Mouse (Mus musculus) layer of hippocampus, adult 11-12 months (tissue): ENCODE measurements around the gene Tmem135.

ENCODE experiments used
- DNase-seq: peaks from one replicate; pipeline ENCODE4 v3.0.0; 2022; ENCODE audit warnings: low spot score

The Tmem135 gene

DNA sequence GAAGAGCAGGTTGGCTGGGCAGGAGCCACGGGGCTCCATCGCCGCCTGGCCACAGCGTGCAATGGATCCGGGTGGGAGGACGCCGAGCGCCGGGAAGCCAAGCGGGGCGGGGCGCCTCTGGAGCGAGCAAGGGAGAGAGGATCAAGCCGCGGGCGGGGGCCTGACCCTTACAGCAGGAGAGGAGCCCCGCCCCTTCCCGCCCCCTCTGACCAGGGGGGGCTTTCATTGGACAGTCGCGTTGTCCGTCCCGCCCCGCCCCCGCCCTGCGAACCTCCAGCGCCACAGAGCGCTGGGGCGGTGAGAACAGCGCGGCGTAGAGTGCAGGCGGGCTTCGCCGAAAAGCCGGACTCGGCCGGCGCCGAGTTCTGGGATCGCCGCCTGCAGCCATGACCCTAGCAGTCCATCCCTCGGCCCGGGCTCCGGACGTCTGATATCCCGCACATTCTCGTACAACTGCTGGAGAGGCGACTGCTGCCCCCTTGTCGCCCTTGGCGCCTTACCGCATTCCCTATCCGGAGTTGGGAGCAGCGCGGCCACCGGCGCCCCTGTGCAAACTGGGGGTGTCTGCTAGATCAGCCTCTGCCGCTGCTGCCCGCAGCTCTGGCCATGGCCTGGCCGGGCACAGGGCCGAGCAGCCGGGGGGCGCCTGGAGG is at the start of gene Tmem135, which contains the start of gene Fzd4:
Gene Tmem135, minus strand, starts transcription at position 142 of the 653 bp plus-strand sequence.
Gene Fzd4, plus strand, starts transcription at position 275 of the 653 bp plus-strand sequence.
- DNase-seq: peak; percentile 93

DNA sequence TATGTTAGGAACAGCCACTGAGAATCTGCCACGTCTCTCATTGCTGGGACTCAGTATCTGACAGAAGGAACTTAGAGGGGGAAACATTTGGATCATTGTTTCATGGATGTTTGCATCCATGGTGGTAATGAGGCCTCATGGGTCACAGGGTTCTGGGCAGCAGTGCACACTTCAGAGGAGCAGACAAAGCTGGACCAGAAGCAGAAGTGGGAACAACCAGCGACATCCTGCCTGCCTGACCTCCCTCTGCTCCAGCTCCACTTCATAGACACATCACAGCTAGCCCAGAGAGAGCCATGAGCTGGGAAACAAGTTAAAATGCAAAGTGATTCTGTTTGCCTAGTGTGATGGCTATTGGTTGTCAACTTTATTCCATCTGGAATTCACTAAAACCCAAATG is 46.3 kb upstream of the Tmem135 start:
- DNase-seq: no peak

DNA sequence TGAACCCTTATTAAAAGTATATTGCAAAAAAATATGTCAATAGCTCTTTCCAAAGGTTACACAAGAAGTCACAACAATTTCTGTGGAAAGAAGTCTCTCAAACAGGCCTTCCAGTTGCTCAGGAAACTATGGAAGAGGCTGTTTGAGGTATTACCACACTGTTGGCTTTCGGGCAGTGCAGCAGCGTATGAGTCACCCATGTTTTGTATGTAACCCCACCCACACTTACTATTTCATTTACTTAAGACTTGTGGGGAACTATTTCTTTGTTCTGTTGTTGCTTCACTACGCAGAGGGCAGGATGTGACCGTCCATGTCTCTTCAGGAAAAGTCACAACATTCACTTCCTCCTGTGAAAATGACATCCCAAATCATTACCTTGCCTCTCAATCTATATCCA is 41.1 kb upstream of the Tmem135 start:
- DNase-seq: no peak

DNA sequence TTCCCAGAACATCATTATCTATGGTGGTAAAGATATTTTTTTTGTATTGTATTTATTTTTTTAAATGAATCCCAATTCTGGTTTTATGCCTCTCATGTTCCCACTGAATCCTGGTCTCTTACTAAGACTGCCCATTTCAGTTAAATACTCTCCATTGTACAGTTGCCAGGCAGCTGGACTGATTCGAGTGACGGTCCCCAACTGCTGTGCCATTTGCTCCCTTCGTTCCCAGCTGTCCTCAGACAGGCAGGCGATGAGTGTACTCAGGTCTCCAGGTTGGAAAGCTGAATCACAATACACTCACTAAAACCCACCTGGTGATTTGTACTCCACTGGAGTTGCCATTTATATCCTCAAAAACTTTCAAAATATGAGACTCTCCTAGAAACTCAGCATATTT is 38.2 kb upstream of the Tmem135 start:
- no peak for DNase-seq

DNA sequence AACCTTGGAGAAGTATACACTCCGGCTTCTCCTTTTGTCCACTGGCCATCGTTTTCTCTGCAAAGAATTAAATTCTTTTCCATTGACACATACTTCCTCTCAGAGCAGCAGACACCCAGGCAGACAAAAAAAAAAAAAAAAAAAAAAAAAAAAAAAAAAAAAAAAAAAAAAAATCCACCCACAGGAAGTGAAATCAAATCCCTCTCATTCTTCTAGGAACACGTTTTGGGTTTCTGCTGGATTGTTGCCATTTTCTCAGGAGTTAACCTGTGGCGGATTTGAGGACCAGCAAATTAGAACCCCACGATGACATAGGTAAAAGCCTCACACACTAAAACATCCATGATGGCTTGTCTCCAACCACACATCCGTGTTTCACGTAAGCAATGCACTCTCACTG is 37.3 kb upstream of the Tmem135 start:
- no peak for DNase-seq

DNA sequence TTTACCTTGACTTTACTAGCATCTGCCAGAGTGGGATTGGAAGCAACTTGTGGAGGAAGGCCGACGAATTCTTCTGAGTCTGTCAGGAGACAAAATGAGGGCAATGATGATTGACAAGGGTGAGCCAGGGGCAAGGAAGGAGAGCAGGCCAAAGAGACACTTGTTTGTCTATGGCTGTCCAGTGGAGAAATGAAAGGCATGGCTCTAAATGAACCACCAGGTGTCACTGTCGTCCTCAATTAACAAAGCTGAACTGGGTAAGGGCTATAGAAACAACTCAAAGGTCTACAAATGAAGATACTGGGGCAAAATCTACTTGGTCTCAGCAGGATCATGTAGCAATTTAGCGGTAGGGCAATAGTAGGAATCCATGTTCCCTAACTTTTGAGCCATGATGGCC is 33.6 kb upstream of the Tmem135 start:
- DNase-seq: peak; percentile 63

DNA sequence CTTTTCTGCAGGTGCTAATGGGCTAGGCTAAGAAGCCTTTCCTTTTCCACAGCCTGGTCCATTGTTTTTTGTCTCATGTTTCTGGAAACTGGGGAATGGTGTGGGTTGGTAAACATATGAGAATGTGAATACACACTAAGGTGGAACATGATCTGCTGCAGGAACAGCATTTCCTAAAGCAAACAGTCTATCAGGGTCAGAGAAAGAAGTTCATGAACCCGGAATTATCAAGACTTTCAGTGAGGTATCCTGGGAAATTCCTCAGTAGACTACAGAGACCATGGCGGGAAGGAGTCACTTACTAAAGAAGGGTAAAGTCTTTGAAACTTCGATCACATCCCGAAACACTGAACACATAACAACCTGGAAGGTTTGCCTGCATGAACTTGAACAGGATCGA is 32.4 kb upstream of the Tmem135 start:
- DNase-seq: no peak

DNA sequence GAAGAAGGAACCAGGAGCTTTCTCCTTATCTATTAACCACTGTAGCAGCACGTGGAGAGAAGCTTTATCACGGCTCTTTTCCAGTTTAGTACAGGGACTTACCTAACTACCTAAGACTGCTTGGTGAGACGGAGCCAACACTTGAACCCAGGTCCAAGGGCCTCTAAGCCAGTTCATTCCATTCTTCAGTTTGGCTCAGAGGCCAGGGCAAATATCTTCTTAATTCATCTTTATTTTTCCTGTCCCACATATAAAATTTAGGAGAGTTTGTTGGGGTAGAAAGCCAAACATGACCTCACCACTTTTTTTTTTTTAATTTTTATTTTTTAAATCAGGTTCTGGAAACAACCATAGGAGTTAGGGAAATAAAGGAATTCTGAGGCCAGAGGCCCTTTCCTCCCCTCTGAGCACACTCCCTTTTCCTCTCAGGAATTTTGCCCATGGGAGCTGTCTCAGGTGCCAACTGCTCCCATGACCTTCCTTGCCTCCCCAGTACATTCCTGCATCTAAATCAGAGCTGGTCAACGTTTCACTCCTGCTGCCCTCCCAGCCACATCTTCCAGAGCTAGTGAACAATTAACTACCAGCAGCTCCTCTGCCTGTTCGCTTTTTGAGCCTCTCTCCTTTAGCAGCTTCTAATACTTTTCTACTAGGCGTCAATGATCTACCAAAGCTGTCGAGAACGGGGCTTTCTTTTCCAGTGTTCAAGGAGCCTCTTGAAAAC is 30.0 kb upstream of the Tmem135 start:
- DNase-seq: no peak

DNA sequence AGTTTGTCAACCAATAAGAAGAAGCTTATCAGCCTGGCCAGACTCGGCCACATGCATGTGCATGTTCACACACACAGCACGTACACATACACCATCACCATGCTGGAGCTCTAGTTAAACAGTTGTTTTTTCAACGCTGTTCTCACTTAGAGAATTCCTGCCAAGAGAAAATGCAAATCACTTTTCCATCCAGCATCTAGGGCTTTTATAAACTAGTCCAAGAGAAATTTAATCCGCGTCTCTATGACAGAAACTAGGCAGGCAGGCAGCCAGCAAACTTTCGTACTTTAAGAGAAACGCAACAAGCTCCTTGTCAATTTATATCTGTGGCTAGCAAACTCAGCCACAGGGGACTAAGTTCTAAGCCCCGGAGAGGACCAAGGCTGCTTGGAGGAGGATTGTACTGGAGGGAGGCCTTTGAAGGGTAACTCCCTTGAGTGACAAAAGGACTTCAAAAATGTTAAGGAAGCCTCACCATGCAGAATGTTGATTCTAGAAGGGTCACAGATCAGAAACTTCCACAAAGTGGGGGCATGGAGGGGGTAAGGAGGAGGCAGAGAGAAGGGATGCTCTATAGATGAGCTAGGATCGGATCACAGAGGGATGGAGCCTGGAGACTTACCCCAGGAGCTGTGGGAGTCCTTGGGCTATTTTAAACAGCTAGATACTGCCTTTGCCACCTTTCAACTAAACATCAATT is 29.3 kb upstream of the Tmem135 start:
- DNase-seq: no peak

DNA sequence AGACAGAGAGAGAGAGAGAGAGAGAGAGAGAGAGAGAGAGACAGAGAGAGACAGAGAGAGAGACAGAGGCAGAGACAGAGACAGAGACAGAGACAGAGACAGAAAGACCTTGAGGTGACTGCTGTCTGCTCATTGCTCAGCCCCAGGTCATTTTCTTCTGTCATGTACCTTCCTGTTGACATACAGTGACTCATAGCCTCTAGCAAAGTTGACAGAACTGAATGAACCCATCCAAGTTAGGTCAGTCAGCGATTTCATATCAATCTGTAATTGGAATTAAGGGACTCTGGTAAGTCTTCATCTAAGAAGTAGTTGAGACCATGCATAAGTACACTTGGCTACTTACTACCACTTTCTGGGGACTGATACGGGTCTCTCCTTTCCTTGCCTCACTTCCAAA is 27.2 kb upstream of the Tmem135 start:
- no peak for DNase-seq

DNA sequence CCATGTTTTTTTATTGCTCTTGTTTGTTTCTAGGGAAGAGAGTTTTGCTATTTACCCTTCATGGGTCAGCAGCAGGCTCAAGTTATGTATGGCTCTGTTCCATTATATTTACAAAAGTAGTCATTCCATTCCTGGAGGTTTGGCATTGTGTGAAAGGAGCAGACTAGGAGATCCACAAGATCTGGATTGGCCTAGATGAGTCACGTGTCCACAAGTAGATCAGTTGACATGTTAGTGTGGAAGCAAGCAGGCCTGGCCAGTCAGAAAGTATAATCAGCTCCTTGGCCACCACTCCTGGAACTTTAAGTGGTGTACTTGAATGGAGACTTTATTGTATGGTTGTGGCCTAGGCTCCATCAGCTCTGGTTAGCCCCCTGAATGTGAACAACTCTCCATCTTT is 25.3 kb upstream of the Tmem135 start:
- DNase-seq: no peak

DNA sequence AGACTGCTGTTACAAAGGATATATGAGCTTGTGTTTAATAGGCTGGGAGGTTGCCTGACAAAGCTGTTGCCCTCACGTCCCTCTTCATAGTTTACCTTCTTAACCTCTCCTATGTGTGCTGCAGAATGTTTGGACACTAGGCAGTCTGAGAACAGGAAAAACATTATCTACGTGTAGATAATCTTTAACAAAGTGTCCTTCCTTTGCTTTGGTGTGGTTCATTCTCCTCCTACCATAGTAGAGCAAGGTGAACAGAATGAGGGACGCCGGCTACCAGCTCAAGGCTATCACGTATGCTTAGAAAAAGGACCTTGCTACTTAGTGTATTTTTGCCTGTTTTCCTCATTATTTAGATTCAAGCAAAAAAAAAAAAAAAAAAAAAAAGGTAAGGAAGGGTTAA is 24.8 kb upstream of the Tmem135 start:
- DNase-seq: no peak

DNA sequence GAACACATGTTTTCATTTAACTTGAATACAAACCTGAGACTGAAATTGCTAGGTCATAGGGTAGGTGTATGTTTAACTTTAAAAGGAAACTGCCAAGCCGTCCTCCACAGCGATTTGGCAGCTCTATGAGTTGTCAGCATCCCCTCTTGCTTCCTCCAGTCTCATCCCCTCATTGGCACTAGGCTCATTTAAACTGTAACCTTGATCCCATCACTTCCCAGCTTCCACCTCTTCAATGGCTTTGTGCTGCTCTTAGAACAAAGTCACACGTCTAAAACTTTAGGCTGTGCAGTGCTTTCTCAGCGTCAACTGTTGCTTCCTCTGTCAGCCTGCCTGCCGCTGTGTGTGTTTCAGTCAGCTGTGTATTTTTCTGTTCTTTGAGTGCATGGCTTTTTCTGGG is 23.1 kb upstream of the Tmem135 start:
- DNase-seq: no peak

DNA sequence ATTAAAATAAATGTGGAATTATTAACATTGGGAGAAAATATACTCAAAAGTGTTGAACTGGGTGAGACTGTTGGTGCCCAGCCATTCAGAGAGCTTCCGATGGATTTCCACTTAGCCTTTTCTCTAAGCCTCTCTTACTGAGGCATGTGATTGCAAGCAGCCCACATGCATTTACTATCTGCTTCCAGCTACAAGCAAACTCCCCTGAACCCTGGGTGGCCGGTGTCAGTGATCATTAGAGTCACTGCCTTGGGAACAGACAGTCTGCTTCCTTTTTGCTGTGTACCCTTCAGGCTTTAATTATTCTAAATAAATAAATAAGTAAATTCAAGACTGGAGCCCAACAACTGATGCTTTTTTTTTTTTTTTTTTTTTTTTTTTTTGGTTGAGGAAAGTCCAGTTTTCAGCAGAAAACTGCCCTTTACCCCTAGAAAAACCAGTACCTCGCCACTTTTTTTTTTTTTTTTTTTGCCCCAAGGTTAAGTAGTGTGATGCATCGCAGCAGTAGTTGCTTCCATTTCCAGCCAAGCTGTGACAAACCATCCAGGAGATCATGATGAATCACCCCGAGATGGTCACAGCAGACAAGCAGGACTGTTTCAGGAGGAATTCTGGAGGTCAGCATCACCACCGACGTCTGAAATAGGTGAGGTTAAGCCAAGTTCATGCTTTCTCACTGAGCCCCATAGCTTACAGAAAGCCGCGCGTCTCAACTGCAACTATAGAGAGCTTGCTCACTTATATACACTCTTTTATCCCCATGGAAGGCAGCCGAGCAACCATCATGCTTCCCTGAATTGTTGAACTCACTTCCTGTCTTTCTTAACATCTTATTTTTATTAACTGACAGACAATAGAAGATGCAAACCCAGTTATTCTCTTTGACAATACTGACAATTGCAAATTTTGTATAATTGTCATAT is 22.0 kb upstream of the Tmem135 start:
- DNase-seq: no peak

DNA sequence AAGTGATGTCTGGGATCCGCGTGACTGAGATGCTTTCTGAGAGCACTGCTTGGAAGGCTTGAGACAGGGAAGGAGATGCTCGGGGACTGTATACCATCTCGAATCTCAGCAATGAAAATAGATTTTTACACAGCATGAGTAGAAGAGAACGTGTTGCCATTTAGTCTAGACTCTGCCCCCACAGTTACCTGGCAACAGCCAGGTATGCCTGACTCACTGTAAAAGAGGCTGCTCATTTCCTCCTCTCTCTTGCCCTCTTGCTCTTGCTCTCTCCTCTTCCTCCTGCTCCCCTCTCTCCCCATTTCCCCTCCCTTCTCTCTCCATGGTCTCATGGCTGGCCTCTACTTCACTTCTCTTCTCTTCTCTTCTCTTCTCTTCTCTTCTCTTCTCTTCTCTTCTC is 20.6 kb upstream of the Tmem135 start:
- DNase-seq: no peak

DNA sequence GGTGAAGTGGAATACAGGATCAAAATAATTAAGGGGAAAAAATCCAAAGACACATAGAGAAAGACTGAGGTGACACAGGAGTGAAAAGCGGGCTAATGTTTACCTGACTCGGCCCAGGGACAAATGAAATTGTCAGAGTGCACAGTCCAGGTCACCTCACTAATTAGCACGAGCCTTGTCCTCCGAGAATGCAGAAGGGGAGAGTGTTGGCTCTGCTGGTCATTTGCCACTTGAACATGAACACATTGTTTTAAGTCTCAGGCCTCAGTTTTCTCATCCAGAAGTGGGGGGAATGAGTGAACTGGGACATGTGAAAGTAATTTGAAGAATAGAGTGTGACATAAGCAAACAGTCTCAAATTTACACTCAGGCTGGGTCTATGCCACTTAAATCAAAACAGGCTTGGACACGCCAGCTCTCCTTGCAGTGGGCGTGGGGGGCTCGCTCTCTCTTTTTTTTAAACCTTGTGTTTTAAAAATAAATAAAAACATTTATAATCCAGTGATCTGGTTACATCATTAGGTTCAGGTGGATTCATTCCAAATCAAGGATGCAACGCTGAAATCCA is 19.8 kb upstream of the Tmem135 start:
- no peak for DNase-seq

DNA sequence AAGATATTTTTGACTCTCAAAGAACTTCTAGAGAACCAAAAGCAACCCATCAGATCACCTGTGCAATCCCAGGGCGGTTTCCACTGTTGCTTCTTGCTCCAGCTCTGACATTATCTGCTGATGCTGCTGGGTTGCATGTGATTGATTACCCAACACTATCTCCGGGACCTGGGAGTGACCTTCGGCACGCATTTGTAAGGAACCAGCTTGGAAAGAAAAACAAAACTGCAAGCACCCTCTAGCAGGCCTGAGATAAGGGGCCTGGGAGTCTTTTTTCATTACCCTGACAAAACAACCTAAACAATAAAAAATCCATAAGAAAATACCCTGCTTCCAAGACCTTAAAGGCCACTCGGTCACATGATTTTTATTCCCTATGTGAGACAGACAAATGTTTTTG is 19.2 kb upstream of the Tmem135 start:
- no peak for DNase-seq

DNA sequence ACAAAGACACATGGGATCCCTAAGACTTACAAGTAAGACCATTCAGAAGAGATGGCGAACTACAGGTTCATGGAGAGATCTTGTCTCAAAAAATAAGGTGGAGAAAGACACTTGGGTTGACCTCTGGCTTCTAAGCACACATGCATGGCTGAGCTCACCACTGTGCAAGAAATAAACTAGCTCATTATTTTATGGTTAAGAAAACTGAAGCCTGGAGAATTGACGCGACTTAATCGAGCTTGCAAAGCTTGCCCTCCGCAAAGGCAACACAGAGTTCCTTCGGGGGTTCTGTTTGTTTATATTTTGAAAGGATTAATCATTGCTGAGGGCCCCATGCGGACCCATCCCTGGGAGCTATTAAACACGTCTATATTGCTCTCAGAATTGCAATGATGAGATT is 18.6 kb upstream of the Tmem135 start:
- no peak for DNase-seq

DNA sequence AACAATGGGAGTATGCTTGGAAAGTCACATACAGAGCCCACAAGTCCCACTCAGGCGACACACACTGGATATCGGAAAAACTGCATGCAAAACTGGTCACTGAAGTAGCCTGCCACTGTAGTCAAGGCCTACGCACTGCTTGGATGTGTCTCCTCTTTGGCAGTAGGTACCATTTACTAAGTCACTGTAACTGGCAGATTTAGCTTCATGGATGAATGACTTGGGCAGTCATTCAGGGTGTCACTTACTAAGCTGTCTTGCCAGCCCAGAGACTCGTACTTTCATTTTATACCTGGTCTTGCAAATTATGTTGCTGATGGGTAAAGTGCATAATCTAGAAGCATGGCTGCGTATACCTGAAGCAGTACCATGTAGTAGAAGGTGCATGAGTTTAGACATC is 17.3 kb upstream of the Tmem135 start:
- no peak for DNase-seq

DNA sequence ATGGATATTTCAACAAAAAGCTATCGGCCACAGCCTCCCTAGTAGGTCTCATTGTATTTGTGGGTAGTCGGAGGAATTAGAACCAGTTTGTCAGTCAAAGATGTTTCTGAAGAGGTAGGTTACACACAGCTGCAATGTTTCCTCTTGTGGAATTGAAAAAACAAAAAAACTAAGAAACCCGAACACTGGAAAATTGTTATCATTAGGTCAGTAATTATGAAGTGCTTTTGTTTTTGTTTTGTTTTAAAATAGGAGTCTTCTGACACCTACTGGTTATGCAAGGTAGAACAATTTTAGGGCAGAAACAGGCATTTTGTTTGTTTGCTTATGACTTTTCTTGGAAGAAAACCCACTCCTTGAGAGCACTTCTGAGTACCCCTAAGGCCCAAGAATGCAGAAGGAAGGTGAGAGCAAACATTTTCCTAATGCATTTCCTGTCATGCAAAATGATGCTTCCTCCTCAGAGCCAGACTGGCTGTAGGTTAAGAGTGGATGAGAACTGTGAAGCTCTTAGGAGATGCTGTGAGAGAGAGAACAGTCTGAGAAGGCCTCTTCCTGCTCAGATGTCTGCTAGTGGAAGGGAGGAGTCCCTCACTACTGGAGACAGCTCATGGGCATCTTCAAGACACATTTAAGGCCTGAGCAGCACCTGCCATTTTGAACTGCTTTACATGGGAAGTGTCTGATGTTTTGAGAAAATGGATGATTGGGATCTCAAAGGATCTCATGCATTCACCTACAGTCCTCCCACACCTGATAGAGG is 15.1 kb upstream of the Tmem135 start:
- no peak for DNase-seq

DNA sequence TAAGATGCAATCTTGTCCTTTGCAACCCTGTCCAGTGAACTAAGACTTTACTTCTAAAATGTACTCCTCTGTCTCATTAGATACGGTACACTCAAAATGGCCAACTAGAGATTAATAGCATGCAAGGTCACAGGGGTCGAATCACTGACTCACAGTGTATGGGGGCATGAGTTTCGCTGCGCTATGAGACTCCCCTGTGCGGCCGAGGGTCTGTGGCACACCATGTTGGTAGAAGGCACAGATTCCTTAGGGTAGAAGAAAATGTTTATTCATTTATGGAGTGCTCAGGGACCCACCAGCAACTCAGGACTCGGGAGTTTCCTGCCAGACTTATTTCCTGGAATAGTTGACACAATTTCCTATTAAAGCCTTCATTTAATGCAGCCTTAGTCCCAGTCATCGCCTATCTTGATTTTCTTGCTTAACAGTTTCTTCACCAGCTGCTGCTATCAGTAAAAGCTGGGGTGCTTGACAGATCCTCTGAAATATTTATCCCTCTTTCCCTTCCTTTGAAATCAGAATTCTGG is 14.2 kb upstream of the Tmem135 start:
- no peak for DNase-seq
